Mouse (Mus musculus) liver, embryonic 14.5 days (tissue): ENCODE measurements at regions not wholly inside any gene's neighbourhood (a gene's known extent, or its start where the extent isn't known, plus 50 kb on each side); places are given as distances from the start of the nearest gene placed in this dataset.

Experiments
- CTCF ChIP-seq: IDR thresholded peaks from 2 replicates; pipeline ENCODE4 v1.5.1; 2016; ENCODE audit warnings: antibody characterized with exemption, low read depth, control low read depth
- EP300 ChIP-seq: IDR thresholded peaks from 2 replicates; pipeline ENCODE4 v1.6.1; 2016; ENCODE audit warnings: antibody characterized with exemption, low read depth

DNA sequence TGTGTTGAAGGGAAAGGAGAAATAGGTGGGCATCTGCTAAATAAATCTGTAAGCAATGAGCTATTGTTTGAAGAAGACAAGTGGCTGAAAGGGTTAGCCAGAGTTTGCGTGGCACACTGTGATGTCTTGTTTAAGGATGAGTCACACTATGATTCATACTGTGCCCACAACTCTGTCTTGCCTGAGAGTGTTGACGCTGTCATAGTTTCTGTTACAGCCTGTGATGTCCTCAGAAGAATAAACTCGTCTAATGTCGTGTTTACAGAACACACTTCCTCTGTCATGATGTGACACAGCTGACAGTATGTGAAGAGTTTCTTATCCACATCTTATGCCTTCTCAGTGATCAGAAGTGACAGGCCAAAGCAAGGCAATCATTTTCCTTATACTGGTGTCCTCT lies 274.5 kb upstream of the Tmem132c start:
- no peak for TF ChIP-seq CTCF
- TF ChIP-seq EP300, result no peak
